Mouse (Mus musculus) lung, postnatal 25 days (tissue): Measurements from ENCODE around the gene Lin7b.

ENCODE experiments used
- DNase-seq: peaks from one replicate; pipeline ENCODE4 v3.0.0; 2022; ENCODE audit warnings: low spot score

The Lin7b gene

DNA sequence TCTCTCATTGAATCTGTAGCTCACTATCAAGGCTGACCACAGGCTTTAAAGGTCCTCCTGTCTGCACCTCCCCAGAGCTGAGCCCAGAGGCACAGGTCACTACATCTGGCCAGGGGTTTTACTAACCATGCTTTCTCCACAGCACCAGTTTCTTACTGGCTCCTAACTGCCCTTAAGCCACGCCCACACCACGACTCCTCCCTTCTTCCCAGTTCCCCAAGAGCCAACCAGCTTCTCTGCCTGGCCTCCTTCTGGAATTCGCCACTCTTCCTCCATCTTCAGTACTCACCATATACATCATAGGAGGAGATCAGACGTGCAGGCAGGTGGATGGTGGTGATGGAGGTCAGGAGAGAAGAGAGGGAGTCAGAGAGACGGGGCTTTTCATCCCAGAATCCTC is 17.3 kb downstream of the Lin7b start:
- no peak for DNase-seq

GRCm38 (mm10) chr7:45346905-45347304 is 23.5 kb downstream of the Lin7b start:
- DNase-seq, result no peak

DNA sequence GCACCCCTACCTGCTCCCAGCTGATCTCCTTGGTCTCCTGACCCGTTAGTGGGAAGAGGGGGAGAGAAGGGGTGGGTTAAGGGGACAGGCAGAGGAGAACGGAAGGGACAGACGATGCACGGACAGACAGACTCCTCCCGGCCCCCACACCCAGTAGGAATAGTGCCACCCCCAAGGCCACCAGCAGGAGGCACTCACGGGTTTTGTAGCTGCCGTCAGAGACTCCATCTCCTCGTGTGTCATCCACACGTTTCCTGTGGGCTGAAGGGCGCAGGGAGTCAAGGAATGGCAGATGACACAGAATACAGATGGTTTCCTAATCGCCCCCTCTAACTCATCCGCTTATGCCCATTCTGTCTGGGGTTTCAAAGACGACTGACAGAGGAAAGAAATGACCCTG is 26.8 kb downstream of the Lin7b start:
- DNase-seq, result no peak

DNA sequence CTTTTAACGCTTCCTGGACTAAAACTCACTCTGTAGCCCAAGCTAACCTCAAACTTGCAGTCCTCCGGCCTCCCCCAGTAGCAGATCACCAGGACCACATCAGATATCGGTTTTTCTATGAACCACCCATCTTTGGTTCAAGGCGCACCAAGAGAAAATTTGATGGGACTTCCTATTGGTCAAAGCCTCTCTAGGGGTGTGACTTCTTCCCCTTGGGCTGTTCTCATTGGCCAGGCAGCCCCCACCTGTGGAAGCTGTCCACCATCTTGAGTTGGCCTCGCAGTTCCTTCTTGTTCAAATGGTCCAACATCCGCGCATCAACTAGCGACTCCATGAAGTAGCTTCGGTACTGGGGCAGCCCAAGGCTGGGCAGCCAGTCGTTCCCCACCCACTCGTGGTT is 28.3 kb downstream of the Lin7b start:
- DNase-seq, result no peak

GRCm38 (mm10) chr7:45341303-45341702 is 29.1 kb downstream of the Lin7b start:
- DNase-seq, result peak; percentile 86

GRCm38 (mm10) chr7:45340669-45341068 is 29.7 kb downstream of the Lin7b start:
- DNase-seq, result peak; percentile 54

- DNase-seq, result no peak
Measured at GRCm38 (mm10) chr7:45340066-45340442, 30.3 kb downstream of the Lin7b start.

DNA sequence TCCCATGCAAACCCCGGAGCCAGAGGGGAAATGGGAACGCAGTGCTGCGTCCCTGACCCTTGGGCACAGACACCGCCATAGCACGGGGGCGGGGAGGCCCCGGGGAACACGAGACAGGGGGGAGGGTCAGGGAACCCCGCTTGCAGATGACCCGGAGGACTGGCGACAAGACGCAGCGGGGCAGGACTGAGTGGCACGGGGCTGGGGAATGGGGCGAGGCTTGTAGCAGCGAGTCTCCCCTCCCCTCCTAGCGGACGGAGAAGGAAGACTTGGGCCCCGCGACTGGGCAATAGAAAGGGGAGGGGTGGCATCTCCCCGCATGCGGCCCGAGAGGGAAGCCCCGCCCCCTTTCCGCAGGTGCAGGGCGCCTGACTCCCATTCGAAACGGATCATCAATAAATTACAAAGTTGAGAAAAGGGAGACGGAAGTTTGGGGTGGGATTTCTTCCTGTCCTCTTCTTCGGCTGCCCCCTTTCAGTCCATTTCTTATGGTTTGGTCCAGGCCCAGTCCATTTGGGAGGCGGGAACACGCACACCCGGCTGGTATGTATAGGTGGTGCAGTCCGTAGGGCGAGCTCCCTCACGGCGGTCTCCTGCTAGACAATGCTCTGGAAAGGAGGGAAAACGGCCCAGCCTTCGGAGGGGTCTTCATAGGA is 30.8 kb downstream of the Lin7b start:
- peak; percentile 72 for DNase-seq

DNA sequence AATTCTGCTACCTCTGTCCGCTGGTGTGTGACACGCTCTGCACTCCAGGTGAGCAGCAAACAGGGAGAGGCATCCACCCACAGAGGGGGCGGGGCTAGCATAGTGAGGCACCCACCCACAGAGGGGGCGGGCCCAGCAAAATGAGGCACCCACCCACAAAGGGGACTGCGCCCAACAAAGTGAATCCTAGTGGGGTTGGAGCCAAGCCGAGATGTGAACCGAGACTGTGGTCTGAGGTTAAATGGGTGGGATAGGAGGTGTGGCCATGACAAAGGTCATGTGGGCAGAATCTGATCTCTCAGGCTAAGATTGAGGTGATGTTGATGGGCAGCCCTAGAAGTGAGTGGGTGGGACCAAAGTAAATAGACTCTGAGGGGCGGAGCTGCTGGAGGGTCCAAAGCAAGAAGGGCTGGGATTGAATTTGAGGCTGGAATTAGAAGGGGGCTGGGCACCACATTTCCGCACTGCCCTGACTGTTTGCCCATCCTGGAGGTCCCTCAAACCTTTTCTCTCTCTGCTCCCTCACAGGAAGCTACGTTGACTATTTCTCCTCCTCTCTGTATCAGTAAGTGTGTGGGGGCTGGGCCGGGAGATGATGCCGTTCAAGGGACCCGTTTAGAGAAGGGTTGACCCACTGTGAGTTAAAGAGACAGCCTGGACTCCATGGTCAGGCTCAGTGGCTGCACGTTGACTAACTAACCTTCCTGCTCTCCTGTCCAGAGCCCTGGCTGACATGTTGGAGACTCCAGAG is 32.0 kb downstream of the Lin7b start:
- peak; percentile 62 for DNase-seq

DNA sequence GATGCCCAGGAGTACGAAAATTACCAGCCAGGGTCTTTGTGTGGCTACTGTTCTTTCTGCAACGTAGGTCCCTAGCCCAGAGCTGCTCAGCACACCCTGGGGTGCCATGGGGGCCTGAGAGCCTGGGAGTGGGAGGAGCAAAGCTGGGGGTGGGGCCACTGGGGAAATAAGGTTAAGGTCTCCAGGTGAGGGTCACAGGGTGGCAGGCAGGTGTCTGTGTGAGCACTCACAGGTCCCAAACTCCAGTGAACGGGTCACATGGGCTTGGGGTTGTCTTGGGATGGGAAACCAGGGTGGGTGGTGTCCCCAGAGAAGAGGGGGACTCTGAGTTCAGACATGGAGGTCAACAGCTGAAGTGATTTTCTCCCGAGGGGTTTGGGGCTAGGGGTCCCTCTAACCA is 32.9 kb downstream of the Lin7b start:
- DNase-seq, result no peak

DNA sequence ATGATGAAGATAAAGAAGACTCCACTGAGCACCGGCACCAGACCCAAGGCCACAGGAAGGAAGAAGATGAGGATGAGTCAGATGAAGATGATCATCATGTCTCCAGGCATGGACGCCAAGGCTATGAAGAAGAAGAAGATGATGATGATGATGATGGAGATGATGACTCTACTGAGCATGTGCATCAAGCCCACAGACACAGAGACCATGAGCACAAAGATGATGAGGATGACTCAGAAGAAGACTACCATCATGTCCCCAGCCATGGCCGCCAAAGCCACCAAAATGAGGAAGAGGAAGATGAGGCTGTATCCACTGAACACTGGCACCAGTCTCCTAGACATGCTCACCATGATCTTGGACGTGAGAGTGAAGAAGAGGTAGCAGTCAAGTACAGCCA is 34.1 kb downstream of the Lin7b start:
- no peak for DNase-seq

DNA sequence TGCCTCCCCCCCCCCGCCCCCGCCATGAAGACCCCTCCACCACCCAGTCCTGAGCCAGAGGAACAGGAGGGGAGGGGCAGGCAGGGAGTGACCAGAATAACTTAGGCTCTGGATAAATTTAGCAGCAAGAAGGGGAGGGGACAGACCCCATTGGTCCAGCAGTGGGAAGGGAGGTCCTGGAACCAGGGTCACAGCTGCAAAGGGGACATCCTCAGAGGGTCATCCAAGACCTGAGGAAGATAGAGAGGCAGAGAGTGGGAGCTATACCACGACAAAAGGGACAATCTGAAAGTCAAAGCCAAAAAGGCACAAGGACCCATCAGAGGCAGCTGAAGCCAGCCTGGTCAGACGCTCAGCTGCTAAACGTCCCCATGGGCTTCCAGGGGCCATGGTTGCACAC is 35.3 kb downstream of the Lin7b start, which contains the start of gene Hrc:
TSS of gene Hrc (plus strand) at position 235 of the 400 bp plus-strand sequence.
- DNase-seq, result no peak

GRCm38 (mm10) chr7:45334605-45335004 is 35.8 kb downstream of the Lin7b start:
- DNase-seq, result no peak

DNA sequence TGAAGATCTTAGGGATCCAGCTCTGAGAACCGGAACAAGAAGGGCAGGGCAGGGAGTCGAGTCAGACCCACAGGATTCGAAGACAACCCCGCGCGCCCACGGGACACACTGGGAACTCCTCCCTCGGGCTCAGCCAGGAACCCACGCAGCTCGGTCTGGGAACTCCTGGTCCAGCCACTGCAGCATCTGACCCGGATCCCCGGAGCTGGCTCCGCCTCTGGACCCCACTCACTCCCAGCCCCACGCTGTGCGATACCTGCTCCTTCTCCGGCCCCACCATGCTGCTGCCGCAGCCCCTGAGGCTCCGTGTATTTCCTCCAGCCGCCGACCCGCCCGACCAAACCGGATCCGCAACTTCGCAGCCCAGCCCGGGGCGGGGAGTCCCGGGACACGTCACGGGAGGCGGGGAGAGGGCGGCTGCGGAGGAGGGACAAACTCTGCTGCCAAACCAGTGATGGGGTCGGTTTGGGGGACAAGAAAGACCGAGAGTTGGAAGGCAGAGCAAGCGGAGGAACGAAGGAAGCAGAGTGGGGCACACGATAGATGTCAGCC is 36.9 kb downstream of the Lin7b start, which contains the start of gene Trpm4:
TSS of gene Trpm4 (minus strand) at position 350 of the 552 bp plus-strand sequence.
- DNase-seq, result peak; percentile 92

GRCm38 (mm10) chr7:45332685-45333425 is 37.5 kb downstream of the Lin7b start:
- DNase-seq, result peak; percentile 67

DNA sequence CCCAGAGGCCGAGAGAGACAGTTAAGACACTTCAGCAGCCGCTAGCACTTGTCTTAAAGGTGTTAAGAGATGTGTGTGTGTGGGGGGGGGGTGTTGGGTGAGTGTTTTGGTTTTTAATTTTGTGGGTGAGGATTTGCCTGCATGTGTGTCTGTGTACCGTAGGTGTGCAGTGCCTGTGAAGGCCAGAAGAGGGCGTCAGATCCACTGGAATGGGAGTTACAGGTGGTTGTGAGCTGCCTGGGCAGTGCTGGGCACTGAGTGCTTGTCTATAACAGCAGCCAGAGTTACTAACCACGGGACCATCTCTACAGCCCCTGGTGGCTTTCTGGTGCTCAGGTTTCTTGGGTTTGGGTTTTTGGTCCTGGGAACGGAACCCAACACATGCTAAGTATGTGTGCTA is 38.9 kb downstream of the Lin7b start:
- DNase-seq, result no peak

GRCm38 (mm10) chr7:45328841-45329475 is 41.4 kb downstream of the Lin7b start:
- no peak for DNase-seq

GRCm38 (mm10) chr7:45325800-45326199 is 44.6 kb downstream of the Lin7b start:
- DNase-seq, result no peak

- no peak for DNase-seq
Measured at GRCm38 (mm10) chr7:45323069-45323468, 47.3 kb downstream of the Lin7b start.

DNA sequence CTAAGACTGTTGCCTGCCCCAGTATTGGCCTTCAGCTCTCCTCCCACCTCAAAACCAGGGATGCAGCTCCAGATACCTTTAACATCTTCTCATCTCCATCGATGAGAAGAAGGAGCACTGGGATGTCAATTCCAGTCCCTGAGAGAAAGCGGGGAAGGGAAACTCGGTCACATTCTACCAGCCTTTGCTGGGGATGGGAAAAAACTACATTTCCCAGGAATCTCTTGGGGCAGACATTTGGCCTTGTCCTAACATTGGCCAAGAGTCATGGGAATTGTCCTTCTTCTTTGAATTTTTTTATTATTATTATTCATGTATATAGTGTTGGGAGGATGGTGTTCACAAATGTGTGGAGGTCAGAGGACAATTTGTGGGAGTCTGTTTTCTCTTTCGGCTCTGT is 48.1 kb downstream of the Lin7b start:
- DNase-seq, result no peak
